Mouse (Mus musculus): ENCODE data around the gene Sptbn2.

The Sptbn2 gene

DNA sequence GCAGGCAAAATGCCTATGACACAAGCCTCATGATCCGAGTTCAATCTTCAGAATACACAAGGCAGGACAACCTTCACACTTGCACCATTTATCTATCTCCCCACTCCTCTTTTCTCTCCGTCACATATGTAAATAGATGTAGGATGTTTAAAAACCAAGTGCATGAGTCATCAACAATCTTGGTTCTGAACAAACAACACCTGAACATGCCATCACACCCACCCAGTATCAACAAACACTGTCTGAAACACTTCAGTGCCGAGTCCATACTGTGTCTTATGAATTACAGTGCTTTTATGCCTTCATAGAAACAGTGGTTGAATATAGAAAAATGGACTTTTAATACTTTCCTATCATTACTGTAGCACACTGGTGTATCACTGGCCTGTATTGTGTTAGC, 61.8 kb downstream of the Sptbn2 start:
- DNase-seq (ENCODE audit: extremely low spot score, low spot score) = no peak

- DNase-seq (ENCODE audit: extremely low spot score, low spot score) = no peak
Measured at GRCm38 (mm10) chr19:4782891-4783290, 71.9 kb downstream of the Sptbn2 start.

DNA sequence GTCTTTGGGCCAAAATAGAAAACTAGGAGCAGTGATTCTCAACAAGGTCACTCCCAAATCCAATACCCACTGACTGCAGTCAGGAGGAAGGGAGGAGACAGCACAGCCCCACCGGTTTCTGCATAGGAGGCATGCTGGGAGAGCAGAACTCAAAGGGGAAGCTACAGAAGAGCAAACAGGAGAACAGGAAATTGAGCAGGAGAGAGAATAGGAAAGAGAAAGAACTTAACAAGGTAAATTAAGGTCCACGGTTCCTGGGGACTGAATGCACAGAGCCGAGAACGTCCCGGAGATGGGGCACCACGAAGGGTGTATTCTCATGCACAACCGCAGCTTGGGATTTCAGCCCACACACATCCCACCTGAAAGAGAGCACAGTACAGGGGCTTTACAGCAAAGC, 74.2 kb downstream of the Sptbn2 start:
- DNase-seq (ENCODE audit: extremely low spot score, low spot score) = no peak

DNA sequence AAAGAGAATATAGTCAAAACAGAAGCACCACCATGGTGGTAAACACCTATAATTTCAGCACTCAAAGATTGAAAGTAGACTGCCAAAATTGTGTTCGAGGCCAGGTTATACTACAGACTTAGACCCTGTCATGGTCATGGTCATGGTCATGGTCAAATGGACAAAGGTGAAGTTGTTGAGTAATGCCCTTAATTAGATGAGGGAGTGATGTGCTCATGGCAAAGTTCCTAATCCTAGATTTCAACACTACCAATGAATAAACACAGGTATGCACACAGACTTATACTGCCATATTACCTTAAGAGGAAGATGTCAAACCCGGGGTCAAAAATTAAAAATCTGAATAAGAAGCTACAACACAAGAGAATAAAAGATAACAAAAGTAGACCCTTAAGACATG, 75.3 kb downstream of the Sptbn2 start:
- no peak for DNase-seq (ENCODE audit: extremely low spot score, low spot score)

- no peak for DNase-seq (ENCODE audit: extremely low spot score, low spot score)
Measured at GRCm38 (mm10) chr19:4793281-4793830, 82.4 kb downstream of the Sptbn2 start.

- peak; percentile 92 for DNase-seq (ENCODE audit: extremely low spot score, low spot score)
Measured at GRCm38 (mm10) chr19:4793831-4794422, 83.0 kb downstream of the Sptbn2 start, which contains the start of gene Rbm4. TSS of gene Rbm4 (minus strand) at chr19:4793901.

- no peak for DNase-seq (ENCODE audit: extremely low spot score, low spot score)
Measured at GRCm38 (mm10) chr19:4795929-4796328, 85.0 kb downstream of the Sptbn2 start.

DNA sequence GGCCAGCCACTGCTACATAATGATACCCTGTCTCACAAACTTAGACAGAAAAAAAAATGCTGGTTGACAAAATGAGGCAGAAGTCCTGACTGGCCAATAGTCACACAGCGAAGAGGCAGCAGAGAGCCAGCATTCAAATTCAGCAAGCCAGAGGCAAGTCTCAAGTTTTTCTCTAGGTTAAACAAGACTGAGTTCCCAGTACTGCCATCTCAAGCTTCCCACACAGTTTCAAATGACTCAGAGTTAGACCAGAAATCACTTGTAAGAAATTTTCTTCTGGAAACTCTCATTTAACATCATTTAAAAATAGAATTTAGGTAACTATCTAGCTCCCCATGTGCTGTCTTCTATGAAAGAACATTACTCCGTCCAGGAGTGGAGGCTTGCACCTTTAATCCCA, 86.9 kb downstream of the Sptbn2 start:
- DNase-seq (ENCODE audit: extremely low spot score, low spot score) = no peak

DNA sequence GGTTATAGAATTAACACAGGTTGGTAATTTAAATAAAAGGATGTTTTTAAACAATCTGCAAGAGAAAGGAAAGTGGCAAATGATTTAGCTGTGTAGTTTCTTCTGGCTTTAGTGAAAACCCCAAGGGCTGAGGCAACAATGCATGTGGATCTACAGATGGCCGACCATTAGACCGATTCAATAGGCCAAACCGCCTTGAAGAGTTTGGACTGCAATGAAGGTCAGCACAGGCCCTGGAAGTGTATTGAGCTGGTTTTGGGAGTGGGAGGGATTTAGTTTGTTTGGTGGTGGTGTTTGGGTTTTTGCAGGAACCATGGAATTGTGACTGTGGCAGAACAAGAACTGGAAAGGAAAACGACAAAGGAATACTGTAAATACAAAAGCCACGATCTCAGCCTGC, 88.1 kb downstream of the Sptbn2 start:
- no peak for DNase-seq (ENCODE audit: extremely low spot score, low spot score)
